Mouse (Mus musculus): ENCODE data around the gene Dip2b. TPM values are rescaled to one million over a fixed set of nuclear protein-coding genes. Genes with fewer than 3 reads are reported as not detected.

Dip2b gene
- polyA plus RNA-seq, 1 experiment from 2014 or later = 21.1 TPM

DNA sequence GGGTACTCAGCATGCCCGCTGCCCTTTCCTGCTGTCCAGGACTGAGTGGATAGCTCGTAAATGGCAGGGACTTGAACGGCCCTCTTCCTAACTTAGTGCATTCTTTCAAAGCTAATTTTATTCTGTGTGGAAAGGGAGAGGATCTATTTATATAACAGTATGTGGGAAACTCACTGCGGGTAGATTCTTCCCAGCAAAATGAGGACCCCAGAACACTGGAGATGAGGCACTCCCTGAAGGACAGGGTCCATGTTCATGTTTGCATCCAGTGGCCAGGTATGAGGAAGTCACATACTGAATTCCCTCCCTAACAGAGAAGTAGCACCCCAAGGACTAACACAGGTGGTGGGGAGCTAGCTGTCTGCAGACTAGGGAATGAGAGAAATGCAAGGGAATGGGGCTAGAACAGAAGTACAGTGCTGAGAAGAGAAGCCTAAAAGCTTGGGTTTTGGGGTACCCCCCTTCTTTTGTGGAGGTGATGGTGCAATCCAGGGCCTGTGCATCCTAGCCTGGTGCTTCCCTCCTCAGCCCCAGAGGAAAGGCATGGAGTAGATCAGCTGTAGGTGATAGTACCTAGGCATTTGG is 164.1 kb downstream of the Dip2b start:
- 92% methylated on average over 4 of the region's 4 CpGs for WGBS
- no peaks in the 10 kb centered on the region for H3K4me1 ChIP-seq (replicated peaks; ENCODE audit: control insufficient read depth, insufficient read depth, low read length)
- H3K27ac ChIP-seq (ENCODE audit: low read length) = no peak overlapping the region
- peaks cover 19% of the 10 kb centered on the region for H3K36me3 ChIP-seq (ENCODE audit: control insufficient read depth, insufficient read depth)
- no peak for ATAC-seq
- no peaks in the 10 kb centered on the region for H3K9me3 ChIP-seq (ENCODE audit: control insufficient read depth, low read length)
- no peak overlapping the region for H3K9ac ChIP-seq (replicated peaks; ENCODE audit: low read depth, low read length)
- no peaks in the 10 kb centered on the region for H3K27me3 ChIP-seq (replicated peaks; ENCODE audit: control insufficient read depth, insufficient read depth, low read length)
- H3K4me3 ChIP-seq (replicated peaks; ENCODE audit: low read length) = no peak overlapping the region
- no peak overlapping the region for H3K4me2 ChIP-seq (ENCODE audit: low read length)

DNA sequence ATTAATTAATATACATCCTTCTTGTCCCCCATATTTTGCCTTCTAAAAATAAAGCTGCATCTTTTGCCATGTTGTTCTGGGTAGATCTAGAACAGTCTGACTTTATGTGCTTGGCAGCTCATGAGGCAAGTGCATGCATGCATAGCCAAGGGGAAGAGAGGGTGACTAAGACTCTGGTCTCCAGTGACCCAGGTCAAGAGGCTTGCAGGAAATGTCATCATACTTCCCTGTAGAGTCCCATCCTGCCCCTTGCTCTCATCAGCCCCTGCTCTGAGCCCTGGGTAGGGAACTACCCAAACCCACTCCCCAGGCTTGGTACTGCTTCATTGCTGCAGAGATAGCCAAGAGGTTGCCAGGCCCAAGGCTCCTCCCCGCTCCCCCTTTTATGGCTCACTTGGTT is 166.1 kb downstream of the Dip2b start:
- Histone ChIP-seq H3K4me1 (replicated peaks; ENCODE audit: control insufficient read depth, insufficient read depth, low read length) (no peaks in the 10 kb centered on the region), H3K27ac (ENCODE audit: low read length) (no peak overlapping the region), H3K9ac (replicated peaks; ENCODE audit: low read depth, low read length) (no peak overlapping the region), H3K4me2 (ENCODE audit: low read length) (no peak overlapping the region), H3K27me3 (replicated peaks; ENCODE audit: control insufficient read depth, insufficient read depth, low read length) (no peaks in the 10 kb centered on the region), H3K4me3 (replicated peaks; ENCODE audit: low read length) (no peak overlapping the region), H3K9me3 (ENCODE audit: control insufficient read depth, low read length) (no peaks in the 10 kb centered on the region), H3K36me3 (ENCODE audit: control insufficient read depth, insufficient read depth) (peaks cover 21% of the 10 kb centered on the region)
- 96% methylated on average over 1 of the region's 1 CpGs for WGBS
- ATAC-seq = no peak

GRCm38 (mm10) chr15:100210013-100210412 is 171.5 kb downstream of the Dip2b start:
- Histone ChIP-seq H3K36me3 (ENCODE audit: control insufficient read depth, insufficient read depth) (peaks cover 50% of the 10 kb centered on the region), H3K27ac (ENCODE audit: low read length) (no peak overlapping the region), H3K27me3 (replicated peaks; ENCODE audit: control insufficient read depth, insufficient read depth, low read length) (no peaks in the 10 kb centered on the region), H3K9me3 (ENCODE audit: control insufficient read depth, low read length) (no peaks in the 10 kb centered on the region), H3K9ac (replicated peaks; ENCODE audit: low read depth, low read length) (no peak overlapping the region), H3K4me3 (replicated peaks; ENCODE audit: low read length) (no peak overlapping the region), H3K4me2 (ENCODE audit: low read length) (no peak overlapping the region), H3K4me1 (replicated peaks; ENCODE audit: control insufficient read depth, insufficient read depth, low read length) (no peaks in the 10 kb centered on the region)
- WGBS = 94% methylated on average over 3 of the region's 3 CpGs
- ATAC-seq = no peak

DNA sequence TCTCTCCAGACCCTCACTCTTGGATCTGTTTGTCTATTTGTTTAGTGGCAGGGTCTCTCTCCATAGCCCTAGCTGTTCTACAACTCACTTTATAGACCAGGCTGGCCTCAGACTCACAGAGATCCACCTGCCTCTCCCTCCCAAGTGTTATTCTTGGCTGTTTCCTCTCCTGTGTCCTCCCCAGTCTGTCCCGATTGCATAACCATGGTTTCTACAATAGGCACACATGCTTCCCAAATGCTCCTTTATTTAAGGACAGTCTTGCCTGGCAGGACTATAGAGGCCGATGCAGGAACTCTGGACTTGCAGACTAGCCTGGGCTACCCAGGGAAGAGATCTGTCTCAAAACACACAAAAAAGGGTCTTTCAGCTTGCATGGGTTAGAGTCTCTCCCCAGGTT is 174.9 kb downstream of the Dip2b start:
- H3K9ac ChIP-seq (replicated peaks; ENCODE audit: low read depth, low read length) = no peak overlapping the region
- no peak overlapping the region for H3K27ac ChIP-seq (ENCODE audit: low read length)
- H3K27me3 ChIP-seq (replicated peaks; ENCODE audit: control insufficient read depth, insufficient read depth, low read length) = no peaks in the 10 kb centered on the region
- H3K9me3 ChIP-seq (ENCODE audit: control insufficient read depth, low read length) = no peaks in the 10 kb centered on the region
- H3K4me2 ChIP-seq (ENCODE audit: low read length) = no peak overlapping the region
- no peak for ATAC-seq
- 89% methylated on average over 2 of the region's 2 CpGs for WGBS
- H3K4me3 ChIP-seq (replicated peaks; ENCODE audit: low read length) = no peak overlapping the region
- H3K4me1 ChIP-seq (replicated peaks; ENCODE audit: control insufficient read depth, insufficient read depth, low read length) = no peaks in the 10 kb centered on the region
- peaks cover 47% of the 10 kb centered on the region for H3K36me3 ChIP-seq (ENCODE audit: control insufficient read depth, insufficient read depth)

- WGBS = 92% methylated on average over 11 of the region's 11 CpGs
- no peak for ATAC-seq
- Histone ChIP-seq H3K9me3 (ENCODE audit: control insufficient read depth, low read length) (no peaks in the 10 kb centered on the region), H3K27me3 (replicated peaks; ENCODE audit: control insufficient read depth, insufficient read depth, low read length) (no peaks in the 10 kb centered on the region), H3K4me3 (replicated peaks; ENCODE audit: low read length) (no peak overlapping the region), H3K27ac (ENCODE audit: low read length) (no peak overlapping the region), H3K4me1 (replicated peaks; ENCODE audit: control insufficient read depth, insufficient read depth, low read length) (no peaks in the 10 kb centered on the region), H3K36me3 (ENCODE audit: control insufficient read depth, insufficient read depth) (peaks cover 36% of the 10 kb centered on the region), H3K9ac (replicated peaks; ENCODE audit: low read depth, low read length) (no peak overlapping the region), H3K4me2 (ENCODE audit: low read length) (no peak overlapping the region)
Measured at GRCm38 (mm10) chr15:100215092-100215491, 176.6 kb downstream of the Dip2b start.

DNA sequence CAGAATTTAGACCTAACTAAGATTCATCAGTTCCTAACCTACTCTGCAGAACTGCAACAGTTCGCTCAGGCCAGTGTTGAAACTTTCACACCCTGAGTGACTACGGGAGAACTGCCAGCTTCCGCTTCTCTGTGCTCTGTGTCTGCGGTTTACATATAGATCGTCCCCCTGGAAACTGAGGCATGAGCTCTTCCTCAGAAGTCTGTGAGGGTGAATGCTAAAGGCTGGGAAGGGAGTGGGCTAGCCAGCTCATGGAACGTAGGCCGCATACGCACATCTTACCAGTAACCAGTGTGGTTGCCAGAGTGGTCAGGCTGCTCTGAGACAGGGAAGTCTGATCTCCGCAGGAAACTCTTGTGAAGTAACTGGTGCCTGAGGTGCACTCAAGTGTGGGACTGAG is 177.7 kb downstream of the Dip2b start:
- Histone ChIP-seq H3K27me3 (replicated peaks; ENCODE audit: control insufficient read depth, insufficient read depth, low read length) (no peaks in the 10 kb centered on the region), H3K4me3 (replicated peaks; ENCODE audit: low read length) (no peak overlapping the region), H3K27ac (ENCODE audit: low read length) (no peak overlapping the region), H3K4me1 (replicated peaks; ENCODE audit: control insufficient read depth, insufficient read depth, low read length) (no peaks in the 10 kb centered on the region), H3K4me2 (ENCODE audit: low read length) (no peak overlapping the region), H3K9me3 (ENCODE audit: control insufficient read depth, low read length) (no peaks in the 10 kb centered on the region), H3K36me3 (ENCODE audit: control insufficient read depth, insufficient read depth) (peaks cover 29% of the 10 kb centered on the region), H3K9ac (replicated peaks; ENCODE audit: low read depth, low read length) (no peak overlapping the region)
- 94% methylated on average over 9 of the region's 9 CpGs for WGBS
- no peak for ATAC-seq

- H3K4me2 ChIP-seq (ENCODE audit: low read length) = no peak overlapping the region
- no peak overlapping the region for H3K4me3 ChIP-seq (replicated peaks; ENCODE audit: low read length)
- no peak overlapping the region for H3K9ac ChIP-seq (replicated peaks; ENCODE audit: low read depth, low read length)
- no peak for ATAC-seq
- H3K27me3 ChIP-seq (replicated peaks; ENCODE audit: control insufficient read depth, insufficient read depth, low read length) = no peaks in the 10 kb centered on the region
- no peaks in the 10 kb centered on the region for H3K9me3 ChIP-seq (ENCODE audit: control insufficient read depth, low read length)
- H3K36me3 ChIP-seq (ENCODE audit: control insufficient read depth, insufficient read depth) = peaks cover 19% of the 10 kb centered on the region
- H3K4me1 ChIP-seq (replicated peaks; ENCODE audit: control insufficient read depth, insufficient read depth, low read length) = no peaks in the 10 kb centered on the region
- no peak overlapping the region for H3K27ac ChIP-seq (ENCODE audit: low read length)
- WGBS = 97% methylated on average over 3 of the region's 3 CpGs
Measured at GRCm38 (mm10) chr15:100218018-100218417, 179.6 kb downstream of the Dip2b start.

DNA sequence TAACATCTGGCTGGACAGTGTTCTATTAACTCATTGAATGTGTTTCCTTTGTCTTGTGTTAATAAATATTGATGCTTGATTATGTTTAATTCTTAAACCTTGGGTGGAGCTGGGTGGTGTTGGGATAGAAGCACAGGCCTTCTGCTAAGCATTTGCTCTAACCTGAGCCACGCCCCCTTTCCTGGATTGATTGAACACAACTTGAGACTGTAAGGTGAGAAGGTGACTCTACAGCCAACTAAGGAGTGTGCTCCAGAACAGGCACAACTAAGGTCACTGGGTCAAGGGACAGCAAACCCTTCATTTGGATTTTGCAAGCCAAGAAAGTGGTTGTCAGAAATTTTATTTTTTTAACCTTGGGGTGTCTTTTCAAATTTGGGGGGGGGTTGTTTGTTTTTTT is 180.9 kb downstream of the Dip2b start:
- 70% methylated on average over 1 of the region's 1 CpGs for WGBS
- Histone ChIP-seq H3K27ac (ENCODE audit: low read length) (no peak overlapping the region), H3K9ac (replicated peaks; ENCODE audit: low read depth, low read length) (no peak overlapping the region), H3K36me3 (ENCODE audit: control insufficient read depth, insufficient read depth) (peaks cover 16% of the 10 kb centered on the region), H3K9me3 (ENCODE audit: control insufficient read depth, low read length) (no peaks in the 10 kb centered on the region), H3K4me3 (replicated peaks; ENCODE audit: low read length) (no peak overlapping the region), H3K27me3 (replicated peaks; ENCODE audit: control insufficient read depth, insufficient read depth, low read length) (no peaks in the 10 kb centered on the region), H3K4me1 (replicated peaks; ENCODE audit: control insufficient read depth, insufficient read depth, low read length) (no peaks in the 10 kb centered on the region), H3K4me2 (ENCODE audit: low read length) (no peak overlapping the region)
- ATAC-seq = no peak

DNA sequence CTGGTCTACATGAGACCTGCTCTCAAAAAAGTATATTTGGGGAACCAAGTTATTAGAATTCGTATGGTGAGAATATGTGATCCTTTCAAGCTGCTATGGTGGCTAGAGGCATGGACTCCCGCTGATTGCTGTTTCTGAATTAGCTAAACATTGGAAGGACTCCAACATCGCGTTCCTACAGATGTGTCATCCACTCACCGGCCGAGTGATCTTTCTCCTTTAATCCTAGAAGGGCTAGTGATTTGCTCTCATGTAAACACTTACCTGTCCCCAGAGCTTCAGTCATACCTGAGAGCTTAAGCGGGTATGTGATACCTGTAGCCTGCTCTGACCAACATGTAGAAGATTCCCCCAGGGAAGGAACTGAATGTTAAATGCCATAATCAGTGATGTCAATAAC is 182.5 kb downstream of the Dip2b start:
- ATAC-seq = no peak
- Histone ChIP-seq H3K9me3 (ENCODE audit: control insufficient read depth, low read length) (no peaks in the 10 kb centered on the region), H3K9ac (replicated peaks; ENCODE audit: low read depth, low read length) (no peak overlapping the region), H3K36me3 (ENCODE audit: control insufficient read depth, insufficient read depth) (0 out of 2 replicates have a peak, but pooled peaks cover 3% of the 10 kb centered on the region), H3K27me3 (replicated peaks; ENCODE audit: control insufficient read depth, insufficient read depth, low read length) (no peaks in the 10 kb centered on the region), H3K4me1 (replicated peaks; ENCODE audit: control insufficient read depth, insufficient read depth, low read length) (no peaks in the 10 kb centered on the region), H3K4me2 (ENCODE audit: low read length) (no peak overlapping the region), H3K4me3 (replicated peaks; ENCODE audit: low read length) (no peak overlapping the region), H3K27ac (ENCODE audit: low read length) (no peak overlapping the region)
- WGBS = 76% methylated on average over 7 of the region's 7 CpGs

DNA sequence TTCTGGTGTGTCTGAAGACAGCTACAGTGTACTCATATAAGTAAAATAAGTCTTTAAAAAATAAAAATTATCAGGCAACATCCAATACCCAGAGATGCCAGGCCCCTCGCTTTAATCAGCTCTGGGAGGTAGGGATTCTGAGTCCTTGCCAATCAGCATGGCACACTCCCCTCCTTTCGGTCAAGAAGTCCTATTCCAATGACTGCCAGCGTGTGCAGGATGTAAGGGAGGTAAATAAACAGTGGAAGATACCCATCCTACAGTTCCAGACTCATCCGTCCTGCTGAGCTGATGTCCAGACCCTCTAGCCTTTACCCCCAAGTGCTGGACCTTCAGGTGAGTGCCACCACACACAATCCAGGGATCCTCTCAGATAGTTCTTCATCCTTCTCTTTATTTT is 186.9 kb downstream of the Dip2b start:
- H3K9ac ChIP-seq (replicated peaks; ENCODE audit: low read depth, low read length) = no peak overlapping the region
- no peaks in the 10 kb centered on the region for H3K9me3 ChIP-seq (ENCODE audit: control insufficient read depth, low read length)
- H3K4me3 ChIP-seq (replicated peaks; ENCODE audit: low read length) = no peak overlapping the region
- peaks cover 17% of the 10 kb centered on the region for H3K4me1 ChIP-seq (replicated peaks; ENCODE audit: control insufficient read depth, insufficient read depth, low read length)
- ATAC-seq = no peak
- no peak overlapping the region for H3K27ac ChIP-seq (ENCODE audit: low read length)
- WGBS = 93% methylated on average over 4 of the region's 4 CpGs
- H3K27me3 ChIP-seq (replicated peaks; ENCODE audit: control insufficient read depth, insufficient read depth, low read length) = no peaks in the 10 kb centered on the region
- no peak overlapping the region for H3K4me2 ChIP-seq (ENCODE audit: low read length)
- no peaks in the 10 kb centered on the region for H3K36me3 ChIP-seq (ENCODE audit: control insufficient read depth, insufficient read depth)

Measured in forebrain, embryonic 16.5 days (tissue).